Mouse (Mus musculus) cerebellum, adult 2 months (tissue): ENCODE data around the gene Slc35b2.

Experiments used
- CTCF ChIP-seq: fragments of 200-500 bp; IDR thresholded peaks from 2 replicates; pipeline ENCODE4 v1.5.1; 2011; ENCODE audit warnings: low read depth, mild to moderate bottlenecking, control low read depth, low read length, moderate library complexity, borderline replicate concordance; ENCODE audit not compliant: insufficient read depth
- POLR2A ChIP-seq: fragments of 200-500 bp; IDR thresholded peaks from 2 replicates; pipeline ENCODE4 v1.6.1; 2011; ENCODE audit warnings: low read length, control low read depth, borderline replicate concordance; ENCODE audit not compliant: insufficient read depth

DNA sequence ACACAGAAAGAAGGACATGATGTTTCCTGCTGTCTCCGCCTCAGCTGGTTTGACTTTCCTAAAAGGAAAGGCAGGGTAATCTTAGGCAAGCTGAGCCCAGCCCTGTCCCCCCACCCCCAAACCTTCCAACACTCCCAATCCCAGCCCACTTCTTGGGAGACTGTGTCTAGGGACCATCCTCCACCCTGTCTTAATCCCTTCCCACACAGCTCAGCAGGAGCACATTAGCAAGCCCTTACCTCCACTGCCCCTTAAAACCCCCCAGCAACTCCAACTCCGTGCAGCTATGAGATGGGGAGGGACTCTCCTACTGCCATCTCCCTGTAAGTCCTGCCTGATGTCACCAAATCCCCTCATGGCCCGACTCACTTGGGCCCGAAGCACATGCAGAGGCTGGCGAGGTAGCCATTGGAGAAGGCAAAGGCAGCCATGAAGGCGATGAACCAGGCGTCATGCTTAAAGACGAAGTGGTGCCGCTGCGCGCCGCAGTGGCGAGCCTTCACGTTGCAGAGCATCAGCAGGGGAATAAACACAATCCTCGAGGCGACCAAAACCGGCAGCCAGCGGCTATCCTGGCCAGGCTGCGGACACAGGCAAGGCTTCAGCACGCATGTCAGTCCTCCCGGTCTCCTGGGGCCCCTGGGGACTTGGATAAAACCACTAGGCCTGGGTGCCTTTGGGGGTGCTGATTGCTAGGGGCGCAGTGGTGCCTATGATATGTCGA, 22.2 kb downstream of the Slc35b2 start:
- no peak for TF ChIP-seq CTCF
- no peak for TF ChIP-seq POLR2A
